Mouse (Mus musculus): ENCODE measurements at regions not wholly inside any gene's neighbourhood (a gene's known extent, or its start where the extent isn't known, plus 50 kb on each side); places are given as distances from the start of the nearest gene placed in this dataset.

GRCm38 (mm10) chr13:102392868-102393661 is 300.3 kb upstream of the Cd180 start:
- no peak for TF ChIP-seq CTCF (IDR thresholded peaks at IDR 0.05; ENCODE audit: low read depth)
- no peak for TF ChIP-seq EP300 (IDR thresholded peaks at IDR 0.05; ENCODE audit: low read depth)

Data from liver, postnatal 0 days (tissue).